Mouse (Mus musculus): ENCODE results near the gene Ankrd10.

GRCm38 (mm10) chr8:11628506-11629132 is 6.9 kb downstream of the Ankrd10 start:
- TF ChIP-seq CTCF (IDR thresholded peaks at IDR 0.05; ENCODE audit: borderline replicate concordance, control insufficient read depth, extremely low read depth, insufficient read depth, low read length, poor library complexity): no peak
- TF ChIP-seq POLR2A (IDR thresholded peaks at IDR 0.05; ENCODE audit: control insufficient read depth, extremely low read depth, insufficient read depth, low read length, poor library complexity): no peak

Data from thymus, adult 2 months (tissue).